Mouse (Mus musculus) intestine, embryonic 16.5 days (tissue): ENCODE data around the gene Zfp59. TPM values are rescaled to one million over a fixed set of nuclear protein-coding genes. Genes with fewer than 3 reads are reported as not detected.
A peak's percentile ranks its signal among the peaks of the same experiment; 100 is the strongest.
"Not testable (repeated sequence)": the region's sequence is repeated elsewhere in the genome, so short reads cannot be mapped to it uniquely, and the experiment has no call there.

Experiments
- ATAC-seq: fragments of 200-750 bp; cut with Nextera tagmentation; 2 replicates; pipeline ENCODE4 v1.8.0; 2017; ENCODE audit warnings: moderate TSS enrichment, moderate library complexity
- H3K27ac ChIP-seq: fragments of 300-500 bp; sonication (generic); 2 replicates; pipeline ENCODE4 v1.5.1; 2014; ENCODE audit warnings: mild to moderate bottlenecking, low read length
- H3K27me3 ChIP-seq: fragments of 300-500 bp; sonication (generic); replicated peaks from 2 replicates; pipeline ENCODE4 v1.6.1; 2014; ENCODE audit warnings: low read length, control low read depth, mixed read lengths; ENCODE audit not compliant: control insufficient read depth, insufficient read depth
- H3K36me3 ChIP-seq: fragments of 300-500 bp; sonication (generic); 2 replicates; pipeline ENCODE4 v1.6.1; 2014; ENCODE audit warnings: low read length, control low read depth; ENCODE audit not compliant: control insufficient read depth, insufficient read depth
- H3K4me1 ChIP-seq: fragments of 300-500 bp; sonication (generic); 2 replicates; pipeline ENCODE4 v1.6.1; 2014; ENCODE audit warnings: low read length, control low read depth, mixed read lengths; ENCODE audit not compliant: control insufficient read depth, insufficient read depth
- H3K4me2 ChIP-seq: fragments of 300-500 bp; sonication (generic); 2 replicates; pipeline ENCODE4 v1.6.1; 2014; ENCODE audit warnings: low read depth, low read length, control low read depth
- H3K4me3 ChIP-seq: fragments of 300-500 bp; sonication (generic); 2 replicates; pipeline ENCODE4 v1.5.1; 2014; ENCODE audit warnings: mild to moderate bottlenecking, low read length
- H3K9ac ChIP-seq: fragments of 300-500 bp; sonication (generic); 2 replicates; pipeline ENCODE4 v1.6.1; 2014; ENCODE audit warnings: low read depth, low read length
- H3K9me3 ChIP-seq: fragments of 300-500 bp; sonication (generic); 2 replicates; pipeline ENCODE4 v1.6.1; 2016; ENCODE audit warnings: low read length, control low read depth; ENCODE audit not compliant: control insufficient read depth
- WGBS: fragments of 180-500 bp; shearing (Covaris S2); extraction: QIAGEN DNeasy Blood & Tissue Kit; methylation state at CpG from one replicate; pipeline ENCODE4 v1.1.7; 2014; 5-methylcytosine and 5-hydroxymethylcytosine counted together
- polyA plus RNA-seq: library from polyadenylated mRNA; unstranded; fragments of >200 nt; fragmentation: Nextera tagmentation; extraction: Ambion mirVana; gene quantifications from 2 replicates; pipeline ENCODE4 v1.2.1, GENCODE M21; 2015

The Zfp59 gene
- polyA plus RNA-seq, 1 experiment from 2014 or later: 6.0 TPM

GRCm38 (mm10) chr7:27806896-27807295 is 31.5 kb upstream of the Zfp59 start, which contains the start of gene Zfp626:
Gene Zfp626 (plus strand): TSS chr7:27807196.
- 97% methylated on average over 3 of the region's 3 CpGs for WGBS

GRCm38 (mm10) chr7:27807305-27807704 is 31.1 kb upstream of the Zfp59 start:
- not testable (repeated sequence) for H3K36me3 ChIP-seq, H3K9ac ChIP-seq, H3K27me3 ChIP-seq, H3K9me3 ChIP-seq, H3K4me1 ChIP-seq, H3K27ac ChIP-seq, ATAC-seq, H3K4me2 ChIP-seq, H3K4me3 ChIP-seq
- 77% methylated on average over 7 of the region's 7 CpGs for WGBS

More at GRCm38 (mm10) chr7:27806896-27807295, 31.5 kb upstream of the Zfp59 start, which contains the start of gene Zfp626:
- H3K4me3 ChIP-seq, H3K9ac ChIP-seq, H3K27ac ChIP-seq, ATAC-seq, H3K27me3 ChIP-seq, H3K9me3 ChIP-seq, H3K4me1 ChIP-seq, H3K4me2 ChIP-seq, H3K36me3 ChIP-seq: not testable (repeated sequence)

GRCm38 (mm10) chr7:27818526-27819110 is 19.8 kb upstream of the Zfp59 start:
- ATAC-seq: no peak
- no peak overlapping the region for H3K27ac ChIP-seq
- H3K9me3 ChIP-seq: no peaks in the 10 kb centered on the region
- no peak overlapping the region for H3K4me3 ChIP-seq
- WGBS: 96% methylated on average over 7 of the region's 7 CpGs
- H3K4me1 ChIP-seq: no peaks in the 10 kb centered on the region
- H3K9ac ChIP-seq: no peak overlapping the region
- no peaks in the 10 kb centered on the region for H3K27me3 ChIP-seq
- H3K4me2 ChIP-seq: no peak overlapping the region
- H3K36me3 ChIP-seq: peaks cover 4% of the 10 kb centered on the region; the same call in 1 of the 2 replicates

- no peak overlapping the region for H3K4me2 ChIP-seq
- no peaks in the 10 kb centered on the region; the same call in 1 of the 2 replicates for H3K36me3 ChIP-seq
- no peak overlapping the region for H3K4me3 ChIP-seq
- no peak overlapping the region for H3K9ac ChIP-seq
- H3K4me1 ChIP-seq: no peaks in the 10 kb centered on the region
- no peaks in the 10 kb centered on the region for H3K27me3 ChIP-seq
- ATAC-seq: no peak
- no peak overlapping the region for H3K27ac ChIP-seq
- 0 out of 2 replicates have a peak, but pooled peaks cover 3% of the 10 kb centered on the region for H3K9me3 ChIP-seq
Observed at GRCm38 (mm10) chr7:27822611-27823010, 15.8 kb upstream of the Zfp59 start.

GRCm38 (mm10) chr7:27834131-27834530 is 4.3 kb upstream of the Zfp59 start:
- no peak overlapping the region for H3K27ac ChIP-seq
- H3K4me2 ChIP-seq: no peak overlapping the region
- 0 out of 2 replicates have a peak, but pooled peaks cover 2% of the 10 kb centered on the region for H3K4me1 ChIP-seq
- no peak for ATAC-seq
- WGBS: 88% methylated on average over 2 of the region's 2 CpGs
- no peaks in the 10 kb centered on the region for H3K9me3 ChIP-seq
- no peak overlapping the region for H3K4me3 ChIP-seq
- no peaks in the 10 kb centered on the region for H3K27me3 ChIP-seq
- H3K36me3 ChIP-seq: no peaks in the 10 kb centered on the region
- no peak overlapping the region for H3K9ac ChIP-seq

- peak overlapping the region; percentile 73 for H3K9ac ChIP-seq
- H3K4me1 ChIP-seq: peaks cover 6% of the 10 kb centered on the region; the same call in 1 of the 2 replicates
- H3K27ac ChIP-seq: peak overlapping the region; percentile 68; the same call in 1 of the 2 replicates
- H3K4me2 ChIP-seq: peak overlapping the region; percentile 61
- ATAC-seq: peak; percentile 61
- WGBS: 28% methylated on average over 6 of the region's 6 CpGs
- no peaks in the 10 kb centered on the region for H3K9me3 ChIP-seq
- no peaks in the 10 kb centered on the region for H3K36me3 ChIP-seq
- H3K4me3 ChIP-seq: peak overlapping the region; percentile 60
- H3K27me3 ChIP-seq: no peaks in the 10 kb centered on the region
Observed at GRCm38 (mm10) chr7:27837896-27838295, 511 bp upstream of the Zfp59 start.

GRCm38 (mm10) chr7:27839596-27839995 is 1.2 kb downstream of the Zfp59 start:
- Histone ChIP-seq H3K9me3 (no peaks in the 10 kb centered on the region), H3K27ac (no peak overlapping the region), H3K27me3 (no peaks in the 10 kb centered on the region), H3K9ac (no peak overlapping the region), H3K4me2 (0 out of 2 replicates have a peak overlapping the region, but pooled peaks have one; percentile 61), H3K4me3 (no peak overlapping the region), H3K4me1 (peaks cover 6% of the 10 kb centered on the region; the same call in 1 of the 2 replicates), H3K36me3 (no peaks in the 10 kb centered on the region)
- no peak for ATAC-seq
- 93% methylated on average over 7 of the region's 7 CpGs for WGBS

- no peak overlapping the region for H3K4me3 ChIP-seq
- ATAC-seq: no peak
- H3K9ac ChIP-seq: no peak overlapping the region
- H3K36me3 ChIP-seq: no peaks in the 10 kb centered on the region
- no peaks in the 10 kb centered on the region for H3K9me3 ChIP-seq
- H3K27ac ChIP-seq: no peak overlapping the region
- H3K4me2 ChIP-seq: no peak overlapping the region
- peaks cover 6% of the 10 kb centered on the region; the same call in 1 of the 2 replicates for H3K4me1 ChIP-seq
- H3K27me3 ChIP-seq: no peaks in the 10 kb centered on the region
- 87% methylated on average over 6 of the region's 6 CpGs for WGBS
Observed at GRCm38 (mm10) chr7:27840104-27840503, 1.7 kb downstream of the Zfp59 start.

- H3K36me3 ChIP-seq: peaks cover 8% of the 10 kb centered on the region
- no peak within 1 kb of the TSS for H3K4me3 ChIP-seq
- no peak within 1 kb of the TSS for H3K9ac ChIP-seq
- no peaks in the 10 kb centered on the region for H3K27me3 ChIP-seq
- no peak for ATAC-seq
- no peak within 1 kb of the TSS for H3K4me2 ChIP-seq
- no peak within 1 kb of the TSS for H3K27ac ChIP-seq
- no peaks in the 10 kb centered on the region for H3K4me1 ChIP-seq
- 94% methylated on average over 1 of the region's 1 CpGs for WGBS
- H3K9me3 ChIP-seq: no peaks in the 10 kb centered on the region
Observed at GRCm38 (mm10) chr7:27857227-27857626, 18.8 kb downstream of the Zfp59 start, which contains the start of gene Zfp607a. Gene Zfp607a (plus strand): TSS chr7:27857527.
